Mouse (Mus musculus): ENCODE measurements around the gene Tob1. TPM values are rescaled to one million over a fixed set of nuclear protein-coding genes. Genes with fewer than 3 reads are reported as not detected.

Tob1 gene
- polyA plus RNA-seq, 1 experiment from 2014 or later, result 30.0 TPM

DNA sequence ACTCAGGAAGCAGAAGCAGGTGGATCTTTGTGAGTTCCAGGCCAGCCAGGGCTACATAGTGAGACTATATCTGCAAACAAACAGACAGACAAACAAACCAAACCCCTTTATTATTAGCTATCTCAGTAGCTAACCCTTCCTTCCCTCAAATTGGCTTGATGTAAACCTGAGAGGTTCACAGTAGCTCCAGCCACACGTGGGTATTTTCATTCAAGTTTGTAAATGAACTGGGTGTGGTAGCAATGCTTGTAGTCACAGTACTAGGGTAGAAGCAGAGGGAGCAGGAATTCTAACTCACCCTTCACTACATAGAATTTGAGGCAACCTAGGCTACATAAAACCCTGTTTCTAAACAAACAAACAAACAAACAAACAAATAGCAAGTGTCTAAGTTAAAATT, 31.5 kb upstream of the Tob1 start:
- no peak for ATAC-seq (ENCODE audit: low FRiP score, low read depth)
- Histone ChIP-seq H3K9me3 (no peaks in the 10 kb centered on the region), H3K9ac (no peak overlapping the region), H3K4me2 (replicated peaks) (no peak overlapping the region), H3K4me1 (peaks cover 11% of the 10 kb centered on the region), H3K27ac (no peak overlapping the region), H3K4me3 (no peak overlapping the region), H3K27me3 (no peaks in the 10 kb centered on the region), H3K36me3 (no peaks in the 10 kb centered on the region)
- 9% methylated on average over 1 of the region's 1 CpGs for WGBS

GRCm38 (mm10) chr11:94180194-94180593, 31.1 kb upstream of the Tob1 start:
- Histone ChIP-seq H3K27me3 (no peaks in the 10 kb centered on the region), H3K4me2 (replicated peaks) (no peak overlapping the region), H3K4me1 (peaks cover 9% of the 10 kb centered on the region), H3K9me3 (no peaks in the 10 kb centered on the region), H3K27ac (no peak overlapping the region), H3K9ac (no peak overlapping the region), H3K36me3 (no peaks in the 10 kb centered on the region), H3K4me3 (no peak overlapping the region)
- 82% methylated on average over 4 of the region's 4 CpGs for WGBS
- ATAC-seq (ENCODE audit: low FRiP score, low read depth), result no peak

- Histone ChIP-seq H3K4me2 (replicated peaks) (no peak overlapping the region), H3K27ac (no peak overlapping the region), H3K4me3 (no peak overlapping the region), H3K27me3 (no peaks in the 10 kb centered on the region), H3K9ac (no peak overlapping the region), H3K9me3 (no peaks in the 10 kb centered on the region), H3K4me1 (no peaks in the 10 kb centered on the region), H3K36me3 (no peaks in the 10 kb centered on the region)
- WGBS, result 85% methylated on average over 8 of the region's 8 CpGs
- ATAC-seq (ENCODE audit: low FRiP score, low read depth), result no peak
These were observed 29.6 kb upstream of the Tob1 start for GRCm38 (mm10) chr11:94181694-94182093.

GRCm38 (mm10) chr11:94182711-94183110, 28.5 kb upstream of the Tob1 start:
- Histone ChIP-seq H3K4me3 (no peak overlapping the region), H3K36me3 (no peaks in the 10 kb centered on the region), H3K9me3 (no peaks in the 10 kb centered on the region), H3K27ac (no peak overlapping the region), H3K9ac (no peak overlapping the region), H3K27me3 (no peaks in the 10 kb centered on the region), H3K4me2 (replicated peaks) (no peak overlapping the region), H3K4me1 (no peaks in the 10 kb centered on the region)
- ATAC-seq (ENCODE audit: low FRiP score, low read depth), result no peak
- 85% methylated on average over 4 of the region's 4 CpGs for WGBS

- H3K4me1 ChIP-seq, result no peaks in the 10 kb centered on the region
- no peak overlapping the region for H3K4me2 ChIP-seq (replicated peaks)
- H3K27me3 ChIP-seq, result no peaks in the 10 kb centered on the region
- ATAC-seq (ENCODE audit: low FRiP score, low read depth), result no peak
- no peak overlapping the region for H3K4me3 ChIP-seq
- no peak overlapping the region for H3K9ac ChIP-seq
- no peak overlapping the region for H3K27ac ChIP-seq
- WGBS, result 87% methylated on average over 5 of the region's 5 CpGs
- no peaks in the 10 kb centered on the region for H3K9me3 ChIP-seq
- no peaks in the 10 kb centered on the region for H3K36me3 ChIP-seq
These were observed 28.1 kb upstream of the Tob1 start for GRCm38 (mm10) chr11:94183120-94183519.

- no peak for ATAC-seq (ENCODE audit: low FRiP score, low read depth)
- H3K4me2 ChIP-seq (replicated peaks), result no peak overlapping the region
- H3K9ac ChIP-seq, result no peak overlapping the region
- H3K27ac ChIP-seq, result no peak overlapping the region
- H3K9me3 ChIP-seq, result no peaks in the 10 kb centered on the region
- no peaks in the 10 kb centered on the region for H3K4me1 ChIP-seq
- no peaks in the 10 kb centered on the region for H3K27me3 ChIP-seq
- no peaks in the 10 kb centered on the region for H3K36me3 ChIP-seq
- H3K4me3 ChIP-seq, result no peak overlapping the region
- 76% methylated on average over 2 of the region's 2 CpGs for WGBS
These were observed 27.6 kb upstream of the Tob1 start for GRCm38 (mm10) chr11:94183671-94184070.

- Histone ChIP-seq H3K27me3 (no peaks in the 10 kb centered on the region), H3K9ac (no peak overlapping the region), H3K4me3 (no peak overlapping the region), H3K4me2 (replicated peaks) (no peak overlapping the region), H3K27ac (no peak overlapping the region), H3K9me3 (no peaks in the 10 kb centered on the region), H3K36me3 (no peaks in the 10 kb centered on the region), H3K4me1 (0 out of 2 replicates have a peak, but pooled peaks cover 5% of the 10 kb centered on the region)
- WGBS, result 71% methylated on average over 10 of the region's 10 CpGs
- no peak for ATAC-seq (ENCODE audit: low FRiP score, low read depth)
These were observed 21.7 kb upstream of the Tob1 start for GRCm38 (mm10) chr11:94189579-94189978.

DNA sequence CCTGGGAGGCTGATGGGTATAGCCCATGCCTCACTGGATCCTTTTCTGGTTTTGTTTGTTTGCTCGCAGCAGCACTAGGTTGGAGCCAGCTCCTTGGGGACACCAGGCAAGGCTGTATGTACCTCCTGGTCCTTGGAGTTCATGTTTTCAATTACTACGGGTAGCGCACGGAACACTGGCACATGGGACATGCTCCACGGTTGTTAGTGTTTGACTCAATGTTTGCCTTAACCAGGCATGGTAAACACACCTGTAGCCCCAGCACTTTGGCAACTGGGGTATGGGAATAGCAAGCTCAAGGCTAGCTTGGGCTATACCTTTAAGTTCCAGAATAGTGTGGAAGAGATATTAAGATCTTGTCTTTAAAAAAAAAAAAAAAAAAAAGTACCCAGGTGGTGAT, 20.6 kb upstream of the Tob1 start:
- Histone ChIP-seq H3K4me2 (replicated peaks) (no peak overlapping the region), H3K4me1 (0 out of 2 replicates have a peak, but pooled peaks cover 5% of the 10 kb centered on the region), H3K27me3 (no peaks in the 10 kb centered on the region), H3K36me3 (no peaks in the 10 kb centered on the region), H3K27ac (no peak overlapping the region), H3K9me3 (no peaks in the 10 kb centered on the region), H3K9ac (no peak overlapping the region), H3K4me3 (no peak overlapping the region)
- WGBS, result 58% methylated on average over 5 of the region's 5 CpGs
- no peak for ATAC-seq (ENCODE audit: low FRiP score, low read depth)

DNA sequence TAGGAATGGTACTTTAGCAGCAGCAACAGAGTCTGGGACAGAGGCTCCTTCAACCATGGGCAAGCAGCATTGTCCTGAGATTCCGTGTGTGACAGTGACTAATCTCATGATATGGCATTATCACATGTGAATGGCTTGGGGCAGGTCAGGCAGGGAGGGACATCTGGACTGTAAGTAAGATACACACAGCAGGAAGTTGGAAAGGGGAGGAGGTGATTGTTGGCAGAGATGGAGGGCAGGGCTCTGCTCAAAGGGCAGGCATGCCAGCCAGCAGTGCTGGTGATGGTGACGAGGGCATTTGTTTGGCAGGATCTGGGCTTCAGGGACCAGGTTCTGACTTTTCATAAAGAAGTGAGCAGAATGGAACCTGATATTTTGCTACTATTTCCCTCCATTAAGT, 18.1 kb upstream of the Tob1 start:
- H3K9ac ChIP-seq, result no peak overlapping the region
- no peaks in the 10 kb centered on the region for H3K36me3 ChIP-seq
- no peaks in the 10 kb centered on the region for H3K27me3 ChIP-seq
- no peak overlapping the region for H3K4me2 ChIP-seq (replicated peaks)
- H3K4me1 ChIP-seq, result 0 out of 2 replicates have a peak, but pooled peaks cover 5% of the 10 kb centered on the region
- no peak overlapping the region for H3K27ac ChIP-seq
- WGBS, result 80% methylated on average over 2 of the region's 2 CpGs
- no peaks in the 10 kb centered on the region for H3K9me3 ChIP-seq
- H3K4me3 ChIP-seq, result no peak overlapping the region
- no peak for ATAC-seq (ENCODE audit: low FRiP score, low read depth)

DNA sequence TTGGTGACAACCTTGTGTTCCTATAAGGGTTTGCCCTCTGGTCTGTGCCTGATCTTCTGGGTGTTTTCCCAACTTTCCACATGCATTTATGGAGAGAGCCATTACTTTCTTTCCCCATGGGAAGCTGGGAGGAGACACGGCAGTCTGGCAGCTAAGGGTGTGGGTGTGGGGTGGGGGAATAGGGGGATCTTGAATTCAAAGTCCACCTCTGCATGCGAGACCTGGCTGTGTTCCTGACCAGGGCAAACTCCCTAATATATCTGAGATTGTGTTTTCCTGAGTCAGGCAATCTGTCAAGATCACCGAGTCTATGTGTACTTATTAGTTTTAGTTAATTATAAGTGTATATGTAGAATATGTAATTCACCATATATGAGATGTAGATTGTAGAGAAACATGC, 14.9 kb upstream of the Tob1 start:
- no peak overlapping the region for H3K9ac ChIP-seq
- H3K36me3 ChIP-seq, result no peaks in the 10 kb centered on the region
- WGBS, result 80% methylated on average over 3 of the region's 3 CpGs
- H3K4me2 ChIP-seq (replicated peaks), result no peak overlapping the region
- ATAC-seq (ENCODE audit: low FRiP score, low read depth), result no peak
- H3K4me1 ChIP-seq, result no peaks in the 10 kb centered on the region
- no peaks in the 10 kb centered on the region for H3K9me3 ChIP-seq
- H3K27me3 ChIP-seq, result no peaks in the 10 kb centered on the region
- no peak overlapping the region for H3K27ac ChIP-seq
- no peak overlapping the region for H3K4me3 ChIP-seq

DNA sequence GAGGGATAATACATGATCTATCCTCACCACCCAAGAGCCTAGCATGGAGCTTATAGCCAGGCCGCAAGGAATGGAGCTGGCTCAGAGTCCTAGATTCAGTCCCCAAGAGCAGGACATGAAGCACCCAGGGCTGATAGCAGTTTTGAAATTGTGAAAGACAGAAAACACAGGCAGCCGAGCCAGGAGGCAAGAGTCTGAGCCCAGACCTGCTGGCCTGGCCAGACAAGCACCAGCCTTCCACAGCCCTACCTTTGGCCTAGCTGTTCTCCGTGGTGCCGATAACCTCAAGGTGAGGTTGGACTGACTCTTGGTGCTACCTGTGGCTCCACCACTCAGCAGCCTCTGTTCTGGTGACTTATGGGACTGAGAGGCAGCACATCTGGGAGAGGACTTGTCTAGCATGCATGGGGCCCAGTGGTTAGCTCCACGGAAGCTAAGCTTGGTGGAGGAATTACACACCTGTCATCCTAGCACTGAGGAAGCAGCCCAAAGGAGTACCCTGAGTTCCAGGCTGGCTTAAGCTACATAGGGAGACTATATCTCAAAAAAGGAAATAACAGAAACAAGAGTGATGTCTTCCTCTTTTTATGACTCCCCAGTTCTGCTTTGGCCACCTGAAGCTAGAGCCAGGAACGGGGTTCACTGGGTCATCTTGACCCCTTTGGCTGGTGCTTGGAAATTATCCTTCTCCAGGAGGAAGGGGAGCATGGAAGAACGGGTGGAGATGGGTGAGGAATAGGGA, 12.7 kb upstream of the Tob1 start:
- ATAC-seq (ENCODE audit: low FRiP score, low read depth), result no peak
- Histone ChIP-seq H3K9ac (no peak overlapping the region), H3K4me2 (replicated peaks) (no peak overlapping the region), H3K4me3 (no peak overlapping the region), H3K27ac (no peak overlapping the region), H3K36me3 (no peaks in the 10 kb centered on the region), H3K27me3 (no peaks in the 10 kb centered on the region), H3K4me1 (no peaks in the 10 kb centered on the region), H3K9me3 (no peaks in the 10 kb centered on the region)
- 86% methylated on average over 7 of the region's 7 CpGs for WGBS

DNA sequence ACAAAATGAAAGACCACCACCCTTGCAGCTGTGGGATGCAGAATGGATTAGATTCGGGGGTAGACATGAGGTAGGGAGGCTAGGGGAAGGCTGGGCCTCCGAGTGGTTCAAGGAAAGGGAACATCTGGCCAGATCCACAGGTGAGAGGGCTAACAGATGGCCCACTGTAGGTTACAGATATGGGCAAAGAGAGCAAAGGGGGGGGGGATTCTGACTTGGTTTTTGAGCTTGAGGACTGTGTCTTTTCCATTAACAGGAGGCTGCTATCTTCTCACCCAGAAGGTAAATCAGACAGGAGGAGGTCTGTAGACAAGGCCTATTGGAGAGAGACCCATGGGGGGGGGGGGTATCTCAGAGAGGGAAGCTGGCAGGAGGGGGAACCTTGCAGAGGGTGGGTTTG, 11.5 kb upstream of the Tob1 start:
- WGBS, result 71% methylated on average over 2 of the region's 2 CpGs
- H3K4me1 ChIP-seq, result no peaks in the 10 kb centered on the region

DNA sequence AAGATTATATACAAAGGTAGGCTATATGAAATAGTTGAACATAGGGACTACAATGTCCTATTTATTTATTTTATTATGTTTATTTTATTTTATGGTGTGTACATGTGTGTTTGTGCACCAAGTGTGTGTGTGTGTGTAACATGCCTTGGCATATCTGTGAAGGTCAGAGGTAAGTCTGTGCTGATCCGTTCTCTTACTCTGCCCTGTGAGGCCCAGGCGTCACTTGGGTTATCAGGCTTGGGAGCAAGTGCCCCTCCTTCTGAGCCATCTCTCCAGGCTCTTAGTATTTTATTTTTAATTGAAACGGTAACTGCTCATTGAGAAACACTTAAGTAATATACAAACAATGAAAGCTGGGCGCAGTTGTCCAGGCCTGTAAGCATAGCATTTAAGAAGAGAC, 10.8 kb upstream of the Tob1 start:
- 84% methylated on average over 4 of the region's 4 CpGs for WGBS
- no peak overlapping the region for H3K9ac ChIP-seq
- H3K27me3 ChIP-seq, result no peaks in the 10 kb centered on the region

More for the DNA sequence above, 11.5 kb upstream of the Tob1 start:
- H3K27ac ChIP-seq, result no peak overlapping the region
- no peak overlapping the region for H3K4me2 ChIP-seq (replicated peaks)
- H3K9me3 ChIP-seq, result no peaks in the 10 kb centered on the region
- H3K36me3 ChIP-seq, result no peaks in the 10 kb centered on the region
- no peaks in the 10 kb centered on the region for H3K27me3 ChIP-seq
- H3K4me3 ChIP-seq, result no peak overlapping the region
- ATAC-seq (ENCODE audit: low FRiP score, low read depth), result no peak
- H3K9ac ChIP-seq, result no peak overlapping the region

More for the DNA sequence above, 10.8 kb upstream of the Tob1 start:
- Histone ChIP-seq H3K4me2 (replicated peaks) (no peak overlapping the region), H3K9me3 (no peaks in the 10 kb centered on the region), H3K27ac (no peak overlapping the region), H3K4me1 (no peaks in the 10 kb centered on the region), H3K4me3 (no peak overlapping the region), H3K36me3 (no peaks in the 10 kb centered on the region)
- ATAC-seq (ENCODE audit: low FRiP score, low read depth), result no peak
